Mouse (Mus musculus): ENCODE data around the gene Stap2. TPM values are rescaled to one million over a fixed set of nuclear protein-coding genes. Genes with fewer than 3 reads are reported as not detected.

Gene Stap2
- polyA plus RNA-seq, 1 experiment: 10.6 TPM

GRCm38 (mm10) chr17:56007444-56008355, 2.3 kb upstream of the Stap2 start:
- WGBS: 43% methylated on average over 14 of the region's 14 CpGs
- no peak overlapping the region for H3K4me3 ChIP-seq (replicated peaks; ENCODE audit: control insufficient read depth, low read depth, low read length)

GRCm38 (mm10) chr17:56006956-56007355, 1.6 kb upstream of the Stap2 start:
- Histone ChIP-seq H3K4me1 (ENCODE audit: control insufficient read depth, insufficient read depth, low read length) (peaks cover 5% of the 10 kb centered on the region; the same call in 1 of the 2 replicates), H3K4me3 (replicated peaks; ENCODE audit: control insufficient read depth, low read depth, low read length) (no peak overlapping the region), H3K27ac (ENCODE audit: control insufficient read depth, insufficient read depth, low read depth, low read length, poor library complexity) (no peak overlapping the region)
- no peak for TF ChIP-seq POLR2A (IDR thresholded peaks at IDR 0.05; ENCODE audit: borderline replicate concordance, control insufficient read depth, low read depth, low read length)
- TF ChIP-seq CTCF (IDR thresholded peaks at IDR 0.05; ENCODE audit: control insufficient read depth, insufficient read depth, low read length): no peak
- 84% methylated on average over 10 of the region's 10 CpGs for WGBS

More at GRCm38 (mm10) chr17:56007444-56008355, 2.3 kb upstream of the Stap2 start:
- peaks cover 5% of the 10 kb centered on the region; the same call in 1 of the 2 replicates for H3K4me1 ChIP-seq (ENCODE audit: control insufficient read depth, insufficient read depth, low read length)
- no peak overlapping the region for H3K27ac ChIP-seq (ENCODE audit: control insufficient read depth, insufficient read depth, low read depth, low read length, poor library complexity)
- TF ChIP-seq CTCF (IDR thresholded peaks at IDR 0.05; ENCODE audit: control insufficient read depth, insufficient read depth, low read length): no peak
- no peak for TF ChIP-seq POLR2A (IDR thresholded peaks at IDR 0.05; ENCODE audit: borderline replicate concordance, control insufficient read depth, low read depth, low read length)

DNA sequence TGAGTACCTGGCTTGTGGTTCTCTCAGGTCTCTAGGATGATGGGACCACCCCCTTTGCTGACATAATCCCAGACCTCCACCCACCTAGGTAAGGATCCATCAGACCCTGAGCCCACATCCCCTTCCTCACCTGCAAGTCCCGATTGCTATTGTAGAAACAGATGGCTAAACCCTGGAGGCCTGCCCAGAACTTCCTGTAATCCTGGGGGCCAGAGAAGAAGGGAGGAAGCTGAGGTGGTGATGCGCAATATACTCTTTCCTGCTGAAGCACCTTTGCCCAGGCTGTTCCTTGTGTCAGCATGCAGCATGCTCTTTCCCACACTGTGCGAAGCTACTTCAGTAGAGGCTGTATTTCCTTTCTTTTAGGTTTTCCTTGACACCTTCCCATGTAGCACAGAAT, 2.4 kb downstream of the Stap2 start:
- WGBS: 27% methylated on average over 3 of the region's 3 CpGs
- no peak for TF ChIP-seq POLR2A (IDR thresholded peaks at IDR 0.05; ENCODE audit: borderline replicate concordance, control insufficient read depth, low read depth, low read length)
- TF ChIP-seq CTCF (IDR thresholded peaks at IDR 0.05; ENCODE audit: control insufficient read depth, insufficient read depth, low read length): no peak
- Histone ChIP-seq H3K27ac (ENCODE audit: control insufficient read depth, insufficient read depth, low read depth, low read length, poor library complexity) (no peak overlapping the region), H3K4me1 (ENCODE audit: control insufficient read depth, insufficient read depth, low read length) (peaks cover 2% of the 10 kb centered on the region; the same call in 1 of the 2 replicates), H3K4me3 (replicated peaks; ENCODE audit: control insufficient read depth, low read depth, low read length) (no peak overlapping the region)

DNA sequence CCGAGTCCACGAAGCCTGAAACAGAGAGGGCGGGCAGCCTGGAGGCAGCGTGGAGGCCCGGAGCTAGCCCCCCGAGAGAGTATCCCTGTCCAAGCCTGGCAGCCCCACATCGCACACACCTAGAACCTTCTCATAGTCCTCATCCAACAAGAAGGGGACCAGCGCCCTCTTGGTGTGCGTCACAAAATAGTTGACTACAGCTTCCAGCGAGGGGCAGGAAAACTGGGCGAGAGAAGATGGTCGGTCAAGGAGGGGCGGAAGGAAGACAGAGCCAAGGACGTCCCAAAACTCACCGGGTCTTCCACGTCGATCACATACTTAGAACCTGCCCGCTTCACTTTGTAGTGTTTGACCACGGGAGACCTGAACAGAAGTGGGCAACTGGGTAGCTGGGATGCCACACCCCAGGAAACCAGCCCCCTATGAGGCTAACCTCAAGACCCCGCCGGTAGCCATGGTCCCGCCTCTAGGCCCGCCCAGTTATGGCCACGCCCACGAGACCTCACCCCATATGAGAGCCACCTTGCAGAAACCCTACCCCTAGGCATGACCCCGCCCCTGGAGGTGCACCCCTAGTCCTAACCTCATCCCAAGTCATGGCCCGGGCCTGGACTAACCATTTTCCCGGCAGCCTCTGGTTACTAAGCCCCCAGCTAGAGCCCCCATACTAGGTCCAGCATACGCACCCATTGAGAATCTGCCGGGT, 5.4 kb downstream of the Stap2 start:
- TF ChIP-seq POLR2A (IDR thresholded peaks at IDR 0.05; ENCODE audit: borderline replicate concordance, control insufficient read depth, low read depth, low read length): no peak
- TF ChIP-seq CTCF (IDR thresholded peaks at IDR 0.05; ENCODE audit: control insufficient read depth, insufficient read depth, low read length): no peak
- Histone ChIP-seq H3K4me3 (replicated peaks; ENCODE audit: control insufficient read depth, low read depth, low read length) (no peak overlapping the region), H3K4me1 (ENCODE audit: control insufficient read depth, insufficient read depth, low read length) (peaks cover 2% of the 10 kb centered on the region; the same call in 1 of the 2 replicates), H3K27ac (ENCODE audit: control insufficient read depth, insufficient read depth, low read depth, low read length, poor library complexity) (no peak overlapping the region; the same call in 1 of the 2 replicates)
- 32% methylated on average over 30 of the region's 30 CpGs for WGBS

GRCm38 (mm10) chr17:55996007-55996406, 9.4 kb downstream of the Stap2 start:
- Histone ChIP-seq H3K4me3 (replicated peaks; ENCODE audit: control insufficient read depth, low read depth, low read length) (no peak overlapping the region), H3K27ac (ENCODE audit: control insufficient read depth, insufficient read depth, low read depth, low read length, poor library complexity) (no peak overlapping the region), H3K4me1 (ENCODE audit: control insufficient read depth, insufficient read depth, low read length) (no peaks in the 10 kb centered on the region)
- no peak for TF ChIP-seq CTCF (IDR thresholded peaks at IDR 0.05; ENCODE audit: control insufficient read depth, insufficient read depth, low read length)
- TF ChIP-seq POLR2A (IDR thresholded peaks at IDR 0.05; ENCODE audit: borderline replicate concordance, control insufficient read depth, low read depth, low read length): no peak
- 83% methylated on average over 15 of the region's 15 CpGs for WGBS

DNA sequence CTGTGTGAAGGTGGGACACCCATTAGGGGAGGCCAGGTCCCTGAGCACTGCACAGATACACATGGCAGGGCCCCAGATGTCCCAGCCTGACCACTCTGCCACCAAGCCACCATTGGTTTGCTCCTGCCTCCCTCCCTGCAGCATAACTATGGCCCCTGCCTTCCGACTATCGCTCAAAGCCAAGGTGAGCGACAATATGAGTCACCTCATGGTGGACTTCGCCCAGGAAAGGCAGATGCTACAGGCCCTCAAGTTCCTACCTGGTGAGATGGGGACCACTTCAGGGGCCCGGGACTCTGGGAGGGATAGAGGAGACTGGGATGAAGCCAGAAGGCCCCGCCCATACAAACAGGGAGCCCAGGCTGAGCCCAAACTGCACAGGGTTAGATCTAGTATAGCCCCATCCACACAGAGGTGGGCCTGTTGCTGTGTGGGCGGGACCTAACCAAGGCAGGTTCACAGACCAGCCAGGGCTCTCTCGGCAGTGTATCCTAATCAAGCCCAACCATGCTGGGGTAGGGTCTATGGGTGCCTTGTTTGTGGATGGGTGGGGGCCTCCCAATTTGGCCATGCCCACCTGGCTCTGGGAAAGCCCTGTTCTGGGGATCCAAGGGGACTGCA, 15.0 kb downstream of the Stap2 start:
- H3K4me1 ChIP-seq (ENCODE audit: control insufficient read depth, insufficient read depth, low read length): no peaks in the 10 kb centered on the region
- no peak overlapping the region for H3K27ac ChIP-seq (ENCODE audit: control insufficient read depth, insufficient read depth, low read depth, low read length, poor library complexity)
- no peak for TF ChIP-seq POLR2A (IDR thresholded peaks at IDR 0.05; ENCODE audit: borderline replicate concordance, control insufficient read depth, low read depth, low read length)
- no peak for TF ChIP-seq CTCF (IDR thresholded peaks at IDR 0.05; ENCODE audit: control insufficient read depth, insufficient read depth, low read length)
- WGBS: 77% methylated on average over 8 of the region's 8 CpGs
- H3K4me3 ChIP-seq (replicated peaks; ENCODE audit: control insufficient read depth, low read depth, low read length): no peak overlapping the region

- no peak for TF ChIP-seq POLR2A (IDR thresholded peaks at IDR 0.05; ENCODE audit: borderline replicate concordance, control insufficient read depth, low read depth, low read length)
- TF ChIP-seq CTCF (IDR thresholded peaks at IDR 0.05; ENCODE audit: control insufficient read depth, insufficient read depth, low read length): no peak
- Histone ChIP-seq H3K4me1 (ENCODE audit: control insufficient read depth, insufficient read depth, low read length) (no peaks in the 10 kb centered on the region), H3K4me3 (replicated peaks; ENCODE audit: control insufficient read depth, low read depth, low read length) (no peak within 1 kb of the TSS), H3K27ac (ENCODE audit: control insufficient read depth, insufficient read depth, low read depth, low read length, poor library complexity) (no peak within 1 kb of the TSS)
- 13% methylated on average over 35 of the region's 35 CpGs for WGBS
Observed at GRCm38 (mm10) chr17:55986030-55986961, 19.1 kb downstream of the Stap2 start, which contains the start of gene Fsd1. TSS of gene Fsd1 (plus strand) at chr17:55986509.
